Comparison of ENCODE assay signal across 20 mouse cellular contexts in genomic region chr9:44678288-44678871, GRCm38 (mm10). TPM values are rescaled to one million over a fixed set of nuclear protein-coding genes. Genes with fewer than 3 reads are reported as not detected.
A peak's percentile ranks its signal among the peaks of the same experiment; 100 is the strongest.
DNase-seq lines count a peak whose midpoint lies in the region; ATAC-seq and TF ChIP-seq lines count a peak whose summit lies in the region.
"Had no signal": no experiment of that assay in that cellular context is flagged by ENCODE, and none has a peak within 500 bp of the region (broad histone marks: within the 10 kb centered on the region; RNA-seq: fewer than 3 reads in every experiment).

No protein-coding gene starts in this region.

- no peak overlapping the region for H3K4me3 ChIP-seq in hindbrain, postnatal 0 days (ENCODE audit: low read length)
- H3K4me3 ChIP-seq in hindbrain, embryonic 16.5 days (ENCODE audit: low read length), result no peak overlapping the region
- H3K4me3 ChIP-seq in lung, postnatal 0 days (ENCODE audit: low read depth, low read length), result no peak overlapping the region
- H3K4me3 ChIP-seq in lung, adult 2 months (replicated peaks; ENCODE audit: extremely low read depth, low read depth, low read length), result no peak overlapping the region
- H3K4me3 ChIP-seq in MEL (ENCODE audit: control insufficient read depth in 1 of 2, insufficient read depth in 1 of 2, low read depth in 2 of 2, low read length in 2 of 2), result no peak overlapping the region
- H3K4me3 ChIP-seq in stomach, postnatal 0 days (ENCODE audit: low read depth, low read length), result no peak overlapping the region
- H3K4me3 ChIP-seq: embryonic facial prominence, embryonic 13.5 days; heart, embryonic 12.5 days; hindbrain, embryonic 10.5 days; liver, embryonic 13.5 days had no signal

- H3K27me3 ChIP-seq in hindbrain, postnatal 0 days (ENCODE audit: insufficient read depth, low read length), result no peaks in the 10 kb centered on the region
- H3K27me3 ChIP-seq in hindbrain, embryonic 16.5 days (replicated peaks; ENCODE audit: control insufficient read depth, insufficient read depth, low read length), result no peaks in the 10 kb centered on the region
- H3K27me3 ChIP-seq in lung, postnatal 0 days (replicated peaks; ENCODE audit: insufficient read depth, low read length), result no peaks in the 10 kb centered on the region
- H3K27me3 ChIP-seq in MEL (ENCODE audit: control insufficient read depth in 1 of 2, insufficient read depth in 2 of 2, low read length in 2 of 2), result peaks cover 3 to 5% of the 10 kb centered on the region in 2 experiments
- no peaks in the 10 kb centered on the region for H3K27me3 ChIP-seq in stomach, postnatal 0 days (ENCODE audit: control insufficient read depth, insufficient read depth, low read length)
- H3K27me3 ChIP-seq: embryonic facial prominence, embryonic 13.5 days; liver, embryonic 13.5 days had no signal

- 97% methylated on average over 2 of the region's 2 CpGs for WGBS in hindbrain, postnatal 0 days
- 90% methylated on average over 2 of the region's 2 CpGs for WGBS in hindbrain, embryonic 16.5 days
- WGBS in lung, postnatal 0 days, result 88% methylated on average over 2 of the region's 2 CpGs
- 88% methylated on average over 2 of the region's 2 CpGs for WGBS in lung, adult 2 months
- 94% methylated on average over 2 of the region's 2 CpGs for WGBS in stomach, postnatal 0 days

- H3K79me2 ChIP-seq in MEL (ENCODE audit: control insufficient read depth, insufficient read depth, low read length, poor library complexity), result no peaks in the 10 kb centered on the region

- DNase-seq in hindbrain, postnatal 0 days (ENCODE audit: low spot score), result no peak
- DNase-seq in lung, postnatal 0 days (ENCODE audit: low spot score), result no peak
- DNase-seq in lung, adult 2 months, result no peak
- DNase-seq in MEL (ENCODE audit: low read depth, low spot score), result peak; percentile 42
- DNase-seq in stomach, postnatal 0 days (ENCODE audit: low spot score), result no peak
- DNase-seq in right cerebral cortex, postnatal 25 days, result no peak
- DNase-seq: cerebellum, adult 11 months; kidney, adult 11 months; liver, embryonic 13.5 days had no signal

- no peak overlapping the region for H3K27ac ChIP-seq in hindbrain, postnatal 0 days
- H3K27ac ChIP-seq in hindbrain, embryonic 16.5 days (ENCODE audit: low read depth, low read length), result no peak overlapping the region
- H3K27ac ChIP-seq in lung, postnatal 0 days (ENCODE audit: low read length), result no peak overlapping the region
- no peak overlapping the region for H3K27ac ChIP-seq in MEL (ENCODE audit: control insufficient read depth, low read depth, low read length)
- H3K27ac ChIP-seq in stomach, postnatal 0 days (replicated peaks), result no peak overlapping the region
- H3K27ac ChIP-seq: embryonic facial prominence, embryonic 13.5 days; hindbrain, embryonic 10.5 days; liver, embryonic 13.5 days had no signal

- H3K4me2 ChIP-seq in hindbrain, postnatal 0 days (ENCODE audit: low read depth, low read length), result no peak overlapping the region
- no peak overlapping the region for H3K4me2 ChIP-seq in hindbrain, embryonic 16.5 days (ENCODE audit: low read length)
- no peak overlapping the region for H3K4me2 ChIP-seq in lung, postnatal 0 days (replicated peaks; ENCODE audit: low read depth, low read length)
- H3K4me2 ChIP-seq in stomach, postnatal 0 days (replicated peaks; ENCODE audit: low read depth), result no peak overlapping the region
- H3K4me2 ChIP-seq: embryonic facial prominence, embryonic 13.5 days; heart, embryonic 12.5 days; liver, embryonic 13.5 days had no signal

- no peak overlapping the region for H3K9ac ChIP-seq in hindbrain, postnatal 0 days (replicated peaks; ENCODE audit: low read length)
- H3K9ac ChIP-seq in hindbrain, embryonic 16.5 days (ENCODE audit: low read depth, low read length), result no peak overlapping the region
- no peak overlapping the region for H3K9ac ChIP-seq in lung, postnatal 0 days (replicated peaks; ENCODE audit: low read depth)
- H3K9ac ChIP-seq in MEL (ENCODE audit: control insufficient read depth, low read depth, low read length, poor library complexity, severe bottlenecking), result no peak overlapping the region
- no peak overlapping the region for H3K9ac ChIP-seq in stomach, postnatal 0 days (ENCODE audit: low read length)
- H3K9ac ChIP-seq: embryonic facial prominence, embryonic 13.5 days; heart, embryonic 12.5 days; liver, embryonic 13.5 days had no signal

- ATAC-seq in hindbrain, postnatal 0 days, result no peak
- ATAC-seq in hindbrain, embryonic 16.5 days, result no peak
- ATAC-seq in lung, postnatal 0 days, result no peak
- no peak for ATAC-seq in stomach, postnatal 0 days (ENCODE audit: low FRiP score, low TSS enrichment)
- ATAC-seq: forebrain, embryonic 14.5 days had no signal

- no peak for TF ChIP-seq EP300 in lung, postnatal 0 days (IDR thresholded peaks at IDR 0.05)
- TF ChIP-seq EP300 in MEL (IDR thresholded peaks at IDR 0.05; ENCODE audit: low read depth in 1 of 2, low read length in 2 of 2), result no peak
- no peak for TF ChIP-seq EP300 in stomach, postnatal 0 days (optimal IDR thresholded peaks at IDR 0.05)

- no peak for TF ChIP-seq POLR2A in lung, adult 2 months (IDR thresholded peaks at IDR 0.05; ENCODE audit: borderline replicate concordance, extremely low read depth, low read depth, low read length)
- no peak for TF ChIP-seq POLR2A in MEL (IDR thresholded peaks at IDR 0.05; ENCODE audit: control insufficient read depth in 1 of 2, insufficient read depth in 1 of 2, low read depth in 1 of 2, low read length in 2 of 2, poor library complexity in 1 of 2)

- H3K36me3 ChIP-seq in hindbrain, postnatal 0 days (ENCODE audit: insufficient read depth, low read length), result no peaks in the 10 kb centered on the region
- no peaks in the 10 kb centered on the region for H3K36me3 ChIP-seq in hindbrain, embryonic 16.5 days (ENCODE audit: control insufficient read depth, insufficient read depth, low read length)
- no peaks in the 10 kb centered on the region for H3K36me3 ChIP-seq in lung, postnatal 0 days (ENCODE audit: insufficient read depth, low read length)
- H3K36me3 ChIP-seq in MEL (ENCODE audit: control insufficient read depth in 1 of 2, insufficient read depth in 2 of 2, low read length in 2 of 2), result no peaks in the 10 kb centered on the region
- no peaks in the 10 kb centered on the region for H3K36me3 ChIP-seq in stomach, postnatal 0 days (ENCODE audit: control insufficient read depth, insufficient read depth, low read length)
- H3K36me3 ChIP-seq: embryonic facial prominence, embryonic 13.5 days; G1E; heart, embryonic 12.5 days; hindbrain, embryonic 10.5 days; liver, embryonic 13.5 days had no signal

- TF ChIP-seq RAD21 in MEL (IDR thresholded peaks at IDR 0.05; ENCODE audit: low read depth, low read length), result peak; percentile 48

- peak; percentile 44 for TF ChIP-seq CTCF in hindbrain, postnatal 0 days (IDR thresholded peaks at IDR 0.05; ENCODE audit: low read depth)
- peak; percentile 42 for TF ChIP-seq CTCF in lung, postnatal 0 days (IDR thresholded peaks at IDR 0.05)
- no peak for TF ChIP-seq CTCF in lung, adult 2 months (IDR thresholded peaks at IDR 0.05; ENCODE audit: insufficient read depth, low read length)
- peak; percentile 19 to 56 (median 41); a peak in 5 of 6 replicates for TF ChIP-seq CTCF in MEL (IDR thresholded peaks at IDR 0.05 in 2 of 3, conservative IDR thresholded peaks at IDR 0.05 in 1 of 3; ENCODE audit: control insufficient read depth in 1 of 3, insufficient read depth in 1 of 3, low read depth in 2 of 3, low read length in 3 of 3, poor library complexity in 1 of 3, severe bottlenecking in 1 of 3)
- TF ChIP-seq CTCF in stomach, postnatal 0 days (IDR thresholded peaks at IDR 0.05; ENCODE audit: low read depth), result peak; percentile 49

- H3K9me3 ChIP-seq in hindbrain, postnatal 0 days (ENCODE audit: low read length), result no peaks in the 10 kb centered on the region
- no peaks in the 10 kb centered on the region for H3K9me3 ChIP-seq in hindbrain, embryonic 16.5 days (ENCODE audit: control insufficient read depth, low read length)
- no peaks in the 10 kb centered on the region for H3K9me3 ChIP-seq in lung, postnatal 0 days (ENCODE audit: low read length)
- H3K9me3 ChIP-seq in MEL (replicated peaks; ENCODE audit: insufficient read depth, low read length), result no peaks in the 10 kb centered on the region
- H3K9me3 ChIP-seq in stomach, postnatal 0 days (ENCODE audit: control insufficient read depth, low read length), result no peaks in the 10 kb centered on the region
- H3K9me3 ChIP-seq: G1E; heart, embryonic 12.5 days; hindbrain, embryonic 10.5 days; liver, embryonic 13.5 days had no signal

- no peaks in the 10 kb centered on the region for H3K4me1 ChIP-seq in hindbrain, postnatal 0 days (ENCODE audit: insufficient read depth, low read length)
- no peaks in the 10 kb centered on the region for H3K4me1 ChIP-seq in hindbrain, embryonic 16.5 days (ENCODE audit: control insufficient read depth, insufficient read depth, low read depth, low read length)
- H3K4me1 ChIP-seq in lung, postnatal 0 days (ENCODE audit: insufficient read depth, low read depth, low read length), result no peaks in the 10 kb centered on the region
- H3K4me1 ChIP-seq in lung, adult 2 months (ENCODE audit: control insufficient read depth, insufficient read depth, low read length), result no peaks in the 10 kb centered on the region
- H3K4me1 ChIP-seq in MEL (ENCODE audit: control insufficient read depth in 1 of 2, insufficient read depth in 2 of 2, low read length in 2 of 2), result no peaks in the 10 kb centered on the region
- no peaks in the 10 kb centered on the region for H3K4me1 ChIP-seq in stomach, postnatal 0 days (replicated peaks; ENCODE audit: control insufficient read depth, insufficient read depth)
- H3K4me1 ChIP-seq: embryonic facial prominence, embryonic 13.5 days; heart, embryonic 12.5 days; liver, embryonic 13.5 days had no signal

RNA-seq across cellular contexts. Expression of gene Treh, which starts 5.3 kb away (rescaled TPM):
- total RNA-seq in hindbrain, postnatal 0 days (2014; rRNA removed), result not detected in 2 replicates
- polyA plus RNA-seq in hindbrain, postnatal 0 days (2015; fragmentation: Nextera tagmentation; extraction: Ambion mirVana), result not detected in 2 replicates
- not detected in 2 replicates for polyA plus RNA-seq in hindbrain, embryonic 16.5 days (2015; fragmentation: Nextera tagmentation; extraction: Ambion mirVana)
- not detected in 2 replicates for polyA plus RNA-seq in lung, postnatal 0 days (2015; fragmentation: Nextera tagmentation; extraction: Ambion mirVana)
- not detected in 2 replicates for polyA plus RNA-seq in lung, adult 2 months (2012; rRNA removed)
- not detected in 2 replicates for total RNA-seq in MEL (2012; rRNA removed)
- polyA plus RNA-seq in MEL (2012; ENCODE audit: insufficient read depth in 1 of 2, insufficient read length in 2 of 2, low read depth in 1 of 2, low replicate concordance in 2 of 2, missing spikeins in 1 of 2), result not detected
- not detected in 2 replicates for polyA plus RNA-seq in stomach, postnatal 0 days (2015; fragmentation: Nextera tagmentation; extraction: Ambion mirVana)
- total RNA-seq: adrenal gland, postnatal 4 days; G1E; gastrocnemius, adult 8-10 months; left cerebral cortex, postnatal 10 days; megakaryocyte, adult 5-6 weeks; neutrophil, adult 5-6 weeks had no signal
- polyA plus RNA-seq: embryonic facial prominence, embryonic 13.5 days; forebrain, embryonic 14.5 days; G1E; heart, embryonic 12.5 days; hindbrain, embryonic 10.5 days; liver, embryonic 13.5 days had no signal

RNA-seq across cellular contexts. Expression of gene Phldb1, which starts 56.6 kb away (rescaled TPM):
- total RNA-seq in hindbrain, postnatal 0 days (2014; rRNA removed), result 114 and 152 TPM in 2 replicates
- 31.9 and 35.3 TPM in 2 replicates for polyA plus RNA-seq in hindbrain, postnatal 0 days (2015; fragmentation: Nextera tagmentation; extraction: Ambion mirVana)
- 37.4 and 44.2 TPM in 2 replicates for polyA plus RNA-seq in hindbrain, embryonic 16.5 days (2015; fragmentation: Nextera tagmentation; extraction: Ambion mirVana)
- polyA plus RNA-seq in lung, postnatal 0 days (2015; fragmentation: Nextera tagmentation; extraction: Ambion mirVana), result 21.3 and 21.8 TPM in 2 replicates
- polyA plus RNA-seq in lung, adult 2 months (2012; rRNA removed), result 87.6 and 93.5 TPM in 2 replicates
- total RNA-seq in MEL (2012; rRNA removed), result 13.0 and 13.8 TPM in 2 replicates
- polyA plus RNA-seq in MEL (2012; ENCODE audit: insufficient read depth in 1 of 2, insufficient read length in 2 of 2, low read depth in 1 of 2, low replicate concordance in 2 of 2, missing spikeins in 1 of 2), result 10 to 100 TPM in 1 of 2 experiments, not detected in 1; 23.0 TPM
- 14.9 and 15.8 TPM in 2 replicates for polyA plus RNA-seq in stomach, postnatal 0 days (2015; fragmentation: Nextera tagmentation; extraction: Ambion mirVana)
- total RNA-seq: neutrophil, adult 5-6 weeks had no signal
